Mouse (Mus musculus) hematopoietic stem cell, adult 5-6 weeks (primary cell): ENCODE results near the gene Scube3. TPM values are rescaled to one million over a fixed set of nuclear protein-coding genes. Genes with fewer than 3 reads are reported as not detected.

Source experiments
- ATAC-seq, 2 experiments: fragments of 125-278 bp in 1 of 2; replicated peaks in 1 of 2; 2 replicates each; pipeline ENCODE4 v1.8.0; 2016 to 2017; ENCODE audit warnings: inconsistent platforms in 2 of 2, mild to moderate bottlenecking in 2 of 2, moderate number of reproducible peaks in 2 of 2, low read depth in 1 of 2, moderate TSS enrichment in 1 of 2; ENCODE audit not compliant: low FRiP score in 2 of 2, poor library complexity in 2 of 2, severe bottlenecking in 2 of 2, insufficient read depth in 1 of 2, low TSS enrichment in 1 of 2
- total RNA-seq: library from RNA; stranded (forward); fragments of 172-1452, 232-1000 nt; gene quantifications from 2 replicates; pipeline ENCODE4 v1.2.3, GENCODE M21; 2017

The Scube3 gene
- 3.8 and 10.1 TPM in 2 replicates for total RNA-seq

GRCm38 (mm10) chr17:28141771-28142699 lies at the start of gene Scube3:
Gene Scube3, plus strand, starts transcription at chr17:28142141.
- 0 out of 4 replicates have a peak, but pooled peaks of 1 of the 2 experiments have one; percentile 23 for ATAC-seq

- ATAC-seq: no peak
These were observed 49.6 kb upstream of the Scube3 start for GRCm38 (mm10) chr17:28092297-28092696.

GRCm38 (mm10) chr17:28093837-28094236 lies 48.1 kb upstream of the Scube3 start:
- ATAC-seq: no peak

GRCm38 (mm10) chr17:28096418-28096817 lies 45.5 kb upstream of the Scube3 start:
- peak; percentile 59 to 85 for ATAC-seq

GRCm38 (mm10) chr17:28097308-28097707 lies 44.6 kb upstream of the Scube3 start:
- no peak for ATAC-seq

- no peak for ATAC-seq
These were observed 42.9 kb upstream of the Scube3 start for GRCm38 (mm10) chr17:28099086-28099485.

GRCm38 (mm10) chr17:28100669-28101068 lies 41.3 kb upstream of the Scube3 start:
- no peak for ATAC-seq

GRCm38 (mm10) chr17:28101284-28101887 lies 40.6 kb upstream of the Scube3 start:
- no peak for ATAC-seq

GRCm38 (mm10) chr17:28101902-28102319 lies 40.0 kb upstream of the Scube3 start:
- ATAC-seq: no peak

GRCm38 (mm10) chr17:28104416-28104815 lies 37.5 kb upstream of the Scube3 start:
- ATAC-seq: no peak

GRCm38 (mm10) chr17:28106352-28106751 lies 35.6 kb upstream of the Scube3 start:
- ATAC-seq: no peak

GRCm38 (mm10) chr17:28107275-28107674 lies 34.7 kb upstream of the Scube3 start:
- no peak for ATAC-seq

GRCm38 (mm10) chr17:28112266-28112665 lies 29.7 kb upstream of the Scube3 start:
- no peak for ATAC-seq

GRCm38 (mm10) chr17:28116335-28116734 lies 25.6 kb upstream of the Scube3 start:
- no peak for ATAC-seq

- peak in 1 of 2 experiments; percentile 51; a peak in 1 of 4 replicates for ATAC-seq
These were observed 24.3 kb upstream of the Scube3 start for GRCm38 (mm10) chr17:28117451-28118209.

GRCm38 (mm10) chr17:28120460-28120859 lies 21.5 kb upstream of the Scube3 start:
- ATAC-seq: no peak

GRCm38 (mm10) chr17:28122949-28123348 lies 19.0 kb upstream of the Scube3 start:
- ATAC-seq: no peak

GRCm38 (mm10) chr17:28123627-28124026 lies 18.3 kb upstream of the Scube3 start:
- no peak for ATAC-seq
